Mouse (Mus musculus): ENCODE results near the gene Cdr2l. TPM values are rescaled to one million over a fixed set of nuclear protein-coding genes. Genes with fewer than 3 reads are reported as not detected.

The Cdr2l gene
- polyA plus RNA-seq, 1 experiment from 2014 or later, result 14.6 TPM

GRCm38 (mm10) chr11:115344967-115345366 is 36.7 kb upstream of the Cdr2l start:
- Histone ChIP-seq H3K4me1 (ENCODE audit: control insufficient read depth, insufficient read depth, low read length) (peaks cover 30% of the 10 kb centered on the region), H3K27me3 (ENCODE audit: control insufficient read depth, insufficient read depth, low read length) (no peaks in the 10 kb centered on the region), H3K4me3 (ENCODE audit: low read depth, low read length) (no peak overlapping the region), H3K4me2 (ENCODE audit: low read depth, severe bottlenecking) (no peak overlapping the region), H3K9me3 (ENCODE audit: control insufficient read depth, low read length) (no peaks in the 10 kb centered on the region), H3K27ac (replicated peaks; ENCODE audit: low read depth, low read length) (0 out of 2 replicates have a peak overlapping the region, but pooled peaks have one; percentile 6), H3K9ac (ENCODE audit: low read length) (no peak overlapping the region), H3K36me3 (ENCODE audit: control insufficient read depth, insufficient read depth, low read length) (no peaks in the 10 kb centered on the region)
- 9% methylated on average over 12 of the region's 12 CpGs for WGBS
- ATAC-seq (ENCODE audit: insufficient number of reproducible peaks, low FRiP score, low TSS enrichment, low read depth), result no peak
- DNase-seq (ENCODE audit: low spot score), result no peak

GRCm38 (mm10) chr11:115345515-115345914 is 36.2 kb upstream of the Cdr2l start:
- H3K4me1 ChIP-seq (ENCODE audit: control insufficient read depth, insufficient read depth, low read length), result peaks cover 30% of the 10 kb centered on the region
- H3K27ac ChIP-seq (replicated peaks; ENCODE audit: low read depth, low read length), result 0 out of 2 replicates have a peak overlapping the region, but pooled peaks have one; percentile 6
- no peaks in the 10 kb centered on the region for H3K36me3 ChIP-seq (ENCODE audit: control insufficient read depth, insufficient read depth, low read length)
- no peak overlapping the region for H3K4me3 ChIP-seq (ENCODE audit: low read depth, low read length)
- DNase-seq (ENCODE audit: low spot score), result peak; percentile 80
- no peaks in the 10 kb centered on the region for H3K27me3 ChIP-seq (ENCODE audit: control insufficient read depth, insufficient read depth, low read length)
- no peak overlapping the region for H3K4me2 ChIP-seq (ENCODE audit: low read depth, severe bottlenecking)
- ATAC-seq (ENCODE audit: insufficient number of reproducible peaks, low FRiP score, low TSS enrichment, low read depth), result no peak
- 6% methylated on average over 7 of the region's 7 CpGs for WGBS
- no peaks in the 10 kb centered on the region for H3K9me3 ChIP-seq (ENCODE audit: control insufficient read depth, low read length)
- no peak overlapping the region for H3K9ac ChIP-seq (ENCODE audit: low read length)

GRCm38 (mm10) chr11:115348681-115349248 is 33.0 kb upstream of the Cdr2l start:
- H3K4me2 ChIP-seq (ENCODE audit: low read depth, severe bottlenecking), result no peak overlapping the region
- DNase-seq (ENCODE audit: low spot score) (no peak), ATAC-seq (ENCODE audit: insufficient number of reproducible peaks, low FRiP score, low TSS enrichment, low read depth) (no peak)
- no peak overlapping the region for H3K9ac ChIP-seq (ENCODE audit: low read length)
- no peaks in the 10 kb centered on the region for H3K27me3 ChIP-seq (ENCODE audit: control insufficient read depth, insufficient read depth, low read length)
- no peak overlapping the region for H3K4me3 ChIP-seq (ENCODE audit: low read depth, low read length)
- H3K4me1 ChIP-seq (ENCODE audit: control insufficient read depth, insufficient read depth, low read length), result peaks cover 30% of the 10 kb centered on the region
- H3K27ac ChIP-seq (replicated peaks; ENCODE audit: low read depth, low read length), result no peak overlapping the region
- no peaks in the 10 kb centered on the region for H3K9me3 ChIP-seq (ENCODE audit: control insufficient read depth, low read length)
- 44% methylated on average over 17 of the region's 17 CpGs for WGBS
- no peaks in the 10 kb centered on the region for H3K36me3 ChIP-seq (ENCODE audit: control insufficient read depth, insufficient read depth, low read length)

- H3K27me3 ChIP-seq (ENCODE audit: control insufficient read depth, insufficient read depth, low read length), result no peaks in the 10 kb centered on the region
- H3K4me2 ChIP-seq (ENCODE audit: low read depth, severe bottlenecking), result no peak overlapping the region
- peaks cover 26% of the 10 kb centered on the region for H3K4me1 ChIP-seq (ENCODE audit: control insufficient read depth, insufficient read depth, low read length)
- no peaks in the 10 kb centered on the region for H3K36me3 ChIP-seq (ENCODE audit: control insufficient read depth, insufficient read depth, low read length)
- H3K27ac ChIP-seq (replicated peaks; ENCODE audit: low read depth, low read length), result no peak overlapping the region
- H3K4me3 ChIP-seq (ENCODE audit: low read depth, low read length), result no peak overlapping the region
- DNase-seq (ENCODE audit: low spot score) (no peak), ATAC-seq (ENCODE audit: insufficient number of reproducible peaks, low FRiP score, low TSS enrichment, low read depth) (no peak)
- H3K9me3 ChIP-seq (ENCODE audit: control insufficient read depth, low read length), result no peaks in the 10 kb centered on the region
- 21% methylated on average over 4 of the region's 4 CpGs for WGBS
- no peak overlapping the region for H3K9ac ChIP-seq (ENCODE audit: low read length)
Measured at GRCm38 (mm10) chr11:115349976-115350375, 31.7 kb upstream of the Cdr2l start.

GRCm38 (mm10) chr11:115353375-115353774 is 28.3 kb upstream of the Cdr2l start:
- Histone ChIP-seq H3K4me1 (ENCODE audit: control insufficient read depth, insufficient read depth, low read length) (peaks cover 2% of the 10 kb centered on the region; the same call in 1 of the 2 replicates), H3K27me3 (ENCODE audit: control insufficient read depth, insufficient read depth, low read length) (no peaks in the 10 kb centered on the region), H3K36me3 (ENCODE audit: control insufficient read depth, insufficient read depth, low read length) (no peaks in the 10 kb centered on the region), H3K9me3 (ENCODE audit: control insufficient read depth, low read length) (no peaks in the 10 kb centered on the region), H3K9ac (ENCODE audit: low read length) (no peak overlapping the region), H3K4me3 (ENCODE audit: low read depth, low read length) (no peak overlapping the region), H3K27ac (replicated peaks; ENCODE audit: low read depth, low read length) (no peak overlapping the region), H3K4me2 (ENCODE audit: low read depth, severe bottlenecking) (no peak overlapping the region)
- DNase-seq (ENCODE audit: low spot score) (no peak), ATAC-seq (ENCODE audit: insufficient number of reproducible peaks, low FRiP score, low TSS enrichment, low read depth) (no peak)
- WGBS, result 90% methylated on average over 5 of the region's 5 CpGs

- no peaks in the 10 kb centered on the region for H3K27me3 ChIP-seq (ENCODE audit: control insufficient read depth, insufficient read depth, low read length)
- peak; percentile 26; the same call in 1 of the 2 replicates for ATAC-seq (ENCODE audit: insufficient number of reproducible peaks, low FRiP score, low TSS enrichment, low read depth)
- H3K36me3 ChIP-seq (ENCODE audit: control insufficient read depth, insufficient read depth, low read length), result no peaks in the 10 kb centered on the region
Measured at GRCm38 (mm10) chr11:115354183-115354582, 27.5 kb upstream of the Cdr2l start.

GRCm38 (mm10) chr11:115358468-115358867 is 23.2 kb upstream of the Cdr2l start:
- Histone ChIP-seq H3K9me3 (ENCODE audit: control insufficient read depth, low read length) (no peaks in the 10 kb centered on the region), H3K27ac (replicated peaks; ENCODE audit: low read depth, low read length) (no peak overlapping the region), H3K36me3 (ENCODE audit: control insufficient read depth, insufficient read depth, low read length) (no peaks in the 10 kb centered on the region), H3K9ac (ENCODE audit: low read length) (0 out of 2 replicates have a peak overlapping the region, but pooled peaks have one; percentile 34), H3K4me2 (ENCODE audit: low read depth, severe bottlenecking) (no peak overlapping the region), H3K4me1 (ENCODE audit: control insufficient read depth, insufficient read depth, low read length) (0 out of 2 replicates have a peak, but pooled peaks cover 2% of the 10 kb centered on the region), H3K4me3 (ENCODE audit: low read depth, low read length) (no peak overlapping the region), H3K27me3 (ENCODE audit: control insufficient read depth, insufficient read depth, low read length) (no peaks in the 10 kb centered on the region)
- ATAC-seq (ENCODE audit: insufficient number of reproducible peaks, low FRiP score, low TSS enrichment, low read depth) (0 out of 2 replicates have a peak, but pooled peaks have one; percentile 36), DNase-seq (ENCODE audit: low spot score) (peak; percentile 83)
- WGBS, result 18% methylated on average over 5 of the region's 5 CpGs

More at GRCm38 (mm10) chr11:115354183-115354582, 27.5 kb upstream of the Cdr2l start:
- Histone ChIP-seq H3K9me3 (ENCODE audit: control insufficient read depth, low read length) (no peaks in the 10 kb centered on the region), H3K4me2 (ENCODE audit: low read depth, severe bottlenecking) (no peak overlapping the region), H3K27ac (replicated peaks; ENCODE audit: low read depth, low read length) (no peak overlapping the region), H3K9ac (ENCODE audit: low read length) (no peak overlapping the region), H3K4me1 (ENCODE audit: control insufficient read depth, insufficient read depth, low read length) (0 out of 2 replicates have a peak, but pooled peaks cover 2% of the 10 kb centered on the region), H3K4me3 (ENCODE audit: low read depth, low read length) (no peak overlapping the region)
- DNase-seq (ENCODE audit: low spot score), result peak; percentile 92
- 8% methylated on average over 8 of the region's 8 CpGs for WGBS

GRCm38 (mm10) chr11:115359293-115359692 is 22.4 kb upstream of the Cdr2l start:
- WGBS, result 72% methylated on average over 3 of the region's 3 CpGs
- no peaks in the 10 kb centered on the region for H3K9me3 ChIP-seq (ENCODE audit: control insufficient read depth, low read length)
- no peak overlapping the region for H3K4me2 ChIP-seq (ENCODE audit: low read depth, severe bottlenecking)
- ATAC-seq (ENCODE audit: insufficient number of reproducible peaks, low FRiP score, low TSS enrichment, low read depth) (no peak), DNase-seq (ENCODE audit: low spot score) (no peak)
- H3K36me3 ChIP-seq (ENCODE audit: control insufficient read depth, insufficient read depth, low read length), result no peaks in the 10 kb centered on the region
- H3K4me3 ChIP-seq (ENCODE audit: low read depth, low read length), result no peak overlapping the region
- no peak overlapping the region for H3K27ac ChIP-seq (replicated peaks; ENCODE audit: low read depth, low read length)
- H3K27me3 ChIP-seq (ENCODE audit: control insufficient read depth, insufficient read depth, low read length), result no peaks in the 10 kb centered on the region
- H3K9ac ChIP-seq (ENCODE audit: low read length), result no peak overlapping the region
- H3K4me1 ChIP-seq (ENCODE audit: control insufficient read depth, insufficient read depth, low read length), result 0 out of 2 replicates have a peak, but pooled peaks cover 2% of the 10 kb centered on the region
